Mouse (Mus musculus) cerebellum, postnatal 4 days (tissue): ENCODE results near the gene Hist1h3d.
"Not testable (repeated sequence)": the region's sequence is repeated elsewhere in the genome, so short reads cannot be mapped to it uniquely, and the experiment has no call there.

Source experiments
- DNase-seq, 2 experiments: peaks; one replicate each; pipeline ENCODE4 v3.0.0; 2022; ENCODE audit warnings: low spot score in 2 of 2, mixed read lengths in 1 of 2

The Hist1h3d gene

DNA sequence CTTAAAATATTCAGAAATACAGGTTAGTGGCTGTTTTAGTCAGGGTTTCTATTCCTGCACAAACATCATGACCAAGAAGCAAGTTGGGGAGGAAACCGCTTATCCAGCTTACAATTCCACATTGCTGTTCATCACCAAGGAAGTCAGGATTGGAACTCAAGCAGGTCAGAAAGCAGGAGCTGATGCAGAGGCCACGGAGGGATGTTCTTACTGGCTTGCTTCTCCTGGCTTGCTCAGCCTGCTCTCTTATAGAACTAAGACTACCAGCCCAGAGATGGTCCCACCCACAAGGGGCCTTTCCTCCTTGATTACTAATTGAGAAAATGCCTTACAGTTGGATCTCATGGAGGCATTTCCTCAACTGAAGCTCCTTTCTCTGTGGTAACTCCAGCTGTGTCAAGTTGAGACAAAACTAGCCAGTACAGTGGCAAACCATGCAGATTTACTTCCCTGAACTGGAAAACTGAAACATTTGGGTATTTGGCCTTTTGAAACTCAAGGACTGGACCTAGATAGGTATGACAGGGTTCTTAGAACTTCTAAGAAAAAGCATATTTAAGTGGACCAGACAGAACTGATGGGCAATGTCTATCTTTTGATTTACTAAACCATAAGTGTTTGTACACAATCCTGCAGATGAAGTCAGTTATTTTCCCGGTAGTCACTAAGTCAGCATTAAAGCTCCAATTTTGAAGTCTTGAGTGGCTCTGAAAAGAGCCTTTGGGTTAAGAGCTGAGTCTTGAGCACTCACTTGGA, 33.2 kb upstream of the Hist1h3d start:
- DNase-seq, result not testable (repeated sequence)

DNA sequence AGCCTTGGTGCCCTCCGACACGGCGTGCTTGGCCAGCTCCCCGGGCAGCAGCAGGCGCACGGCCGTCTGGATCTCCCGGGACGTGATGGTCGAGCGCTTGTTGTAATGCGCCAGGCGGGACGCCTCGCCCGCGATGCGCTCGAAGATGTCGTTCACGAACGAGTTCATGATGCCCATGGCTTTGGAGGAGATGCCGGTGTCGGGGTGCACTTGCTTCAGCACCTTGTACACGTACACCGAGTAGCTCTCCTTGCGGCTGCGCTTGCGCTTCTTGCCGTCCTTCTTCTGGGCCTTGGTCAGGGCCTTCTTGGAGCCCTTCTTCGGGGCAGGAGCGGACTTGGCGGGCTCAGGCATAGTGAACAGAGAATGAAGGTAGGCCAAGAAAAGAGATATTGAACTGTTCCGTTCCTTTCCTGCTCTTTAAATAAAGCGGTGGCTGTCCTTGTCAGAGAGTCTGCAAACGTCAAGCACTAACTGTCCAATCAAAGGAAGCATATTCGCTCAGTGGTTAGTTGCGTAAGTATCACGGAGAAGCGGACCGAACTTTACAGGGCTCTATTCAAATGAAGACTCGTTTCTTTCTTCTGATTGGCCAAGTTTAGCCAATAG, 32.5 kb upstream of the Hist1h3d start, which contains the start of gene Hist1h2bh:
Gene Hist1h2bh, minus strand, starts transcription at position 394 of the 609 bp plus-strand sequence.
- DNase-seq, result not testable (repeated sequence)

DNA sequence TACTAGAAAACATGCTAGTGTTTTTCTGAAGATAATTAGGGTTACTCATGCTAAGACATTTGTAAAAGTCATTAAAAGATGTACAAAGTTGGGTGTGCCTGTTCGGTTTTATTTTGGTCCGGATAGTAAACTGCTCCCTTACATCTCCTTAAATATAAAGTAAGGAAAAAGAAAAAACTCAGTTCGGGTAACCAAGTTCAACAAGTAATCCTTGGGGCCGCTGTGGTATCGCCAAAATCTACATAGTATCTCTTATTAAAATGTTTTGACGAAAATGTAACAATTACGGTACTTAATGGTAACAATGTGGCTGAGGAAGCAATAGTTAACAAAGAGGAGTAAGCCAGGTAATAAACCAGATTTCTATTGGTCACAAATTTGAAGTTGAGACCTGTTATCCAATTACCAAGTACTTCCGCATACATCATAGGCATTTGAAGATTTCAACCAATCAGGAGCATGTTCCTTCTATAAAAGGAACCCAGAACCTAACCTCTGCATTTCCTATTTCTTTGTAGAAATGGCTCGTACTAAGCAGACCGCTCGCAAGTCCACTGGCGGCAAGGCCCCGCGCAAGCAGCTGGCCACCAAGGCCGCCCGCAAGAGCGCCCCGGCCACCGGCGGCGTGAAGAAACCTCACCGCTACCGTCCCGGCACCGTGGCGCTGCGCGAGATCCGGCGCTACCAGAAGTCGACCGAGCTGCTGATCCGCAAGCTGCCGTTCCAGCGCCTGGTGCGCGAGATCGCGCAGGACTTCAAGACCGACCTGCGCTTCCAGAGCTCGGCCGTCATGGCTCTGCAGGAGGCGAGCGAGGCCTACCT, 31.4 kb upstream of the Hist1h3d start, which contains the start of gene Hist1h3f:
Gene Hist1h3f, plus strand, starts transcription at position 88 of the 822 bp plus-strand sequence.
- DNase-seq, result peak in 1 of 2 experiments; percentile 57

DNA sequence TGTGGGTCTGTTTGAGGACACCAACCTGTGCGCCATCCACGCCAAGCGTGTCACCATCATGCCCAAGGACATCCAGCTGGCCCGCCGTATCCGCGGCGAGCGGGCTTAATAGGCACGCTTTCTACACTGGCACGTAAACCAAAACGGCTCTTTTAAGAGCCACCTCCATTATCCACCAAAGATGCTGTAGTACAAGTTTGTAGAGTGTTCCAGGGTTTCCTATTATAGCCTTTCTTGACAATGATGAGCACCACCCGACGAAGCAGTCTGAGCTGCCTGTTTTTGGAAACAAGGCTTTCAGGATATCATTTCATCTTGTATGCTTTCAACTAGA, 30.8 kb upstream of the Hist1h3d start:
- not testable (repeated sequence) for DNase-seq

DNA sequence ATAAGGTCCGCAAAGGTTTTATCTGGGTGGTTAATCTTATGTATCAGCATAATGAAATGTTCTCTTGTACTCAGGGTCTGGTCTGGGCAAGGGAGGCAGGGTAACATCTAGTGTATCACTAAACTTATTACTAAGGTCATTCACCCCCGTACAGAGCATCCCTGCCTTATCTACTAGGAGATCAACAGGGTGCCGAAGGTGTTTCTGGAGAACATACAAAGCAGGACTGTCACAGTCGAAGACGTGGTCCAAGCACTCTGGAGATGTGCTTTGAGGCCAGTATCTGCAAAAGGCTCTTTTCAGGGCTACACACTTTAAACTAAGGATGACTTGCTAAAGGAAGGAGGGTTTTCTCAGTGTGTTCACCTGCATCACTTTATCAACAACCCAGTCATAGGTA, 28.9 kb upstream of the Hist1h3d start:
- DNase-seq, result no peak

DNA sequence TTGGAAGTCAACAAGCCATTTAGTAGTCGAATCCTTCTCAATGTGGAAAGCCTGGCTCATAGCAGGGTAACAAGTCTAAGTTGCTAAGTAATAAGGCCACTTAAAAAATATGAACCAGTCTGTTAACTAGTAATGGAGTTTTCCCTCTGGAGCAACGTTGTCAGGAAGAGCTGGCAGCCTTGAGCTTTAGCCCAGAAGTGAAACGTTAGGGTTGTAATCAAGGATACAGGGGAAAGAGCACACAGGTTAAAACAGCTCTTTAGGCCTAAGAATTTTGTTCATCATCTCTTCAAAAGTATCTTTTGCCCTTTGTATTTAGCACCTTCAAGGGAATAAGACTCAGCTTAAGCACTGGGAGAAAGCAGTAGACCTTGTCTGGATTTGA, 24.8 kb upstream of the Hist1h3d start:
- DNase-seq, result no peak

DNA sequence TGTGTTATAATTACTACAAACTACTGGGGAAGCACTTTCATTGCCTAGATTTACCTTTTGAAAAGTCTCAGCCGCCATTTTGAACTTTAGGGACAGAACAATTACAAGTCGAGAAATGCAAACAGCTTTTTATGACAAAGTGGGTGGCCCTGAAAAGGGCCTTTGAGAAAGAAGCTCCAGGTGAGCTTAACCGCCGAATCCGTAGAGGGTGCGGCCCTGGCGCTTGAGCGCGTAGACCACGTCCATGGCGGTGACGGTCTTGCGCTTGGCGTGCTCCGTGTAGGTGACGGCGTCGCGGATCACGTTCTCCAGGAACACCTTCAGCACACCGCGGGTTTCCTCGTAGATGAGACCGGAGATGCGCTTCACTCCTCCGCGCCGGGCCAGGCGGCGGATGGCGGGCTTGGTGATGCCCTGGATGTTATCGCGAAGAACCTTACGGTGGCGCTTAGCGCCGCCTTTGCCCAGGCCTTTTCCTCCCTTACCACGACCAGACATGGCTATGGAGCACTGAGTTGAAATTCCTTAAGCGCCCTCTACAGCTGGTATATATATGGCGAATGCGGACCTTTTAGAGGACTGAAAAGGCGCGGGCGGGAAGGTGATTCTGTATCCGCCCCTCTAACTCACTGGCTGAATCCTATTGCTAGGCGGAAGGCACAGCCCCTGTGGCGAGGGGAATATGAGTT, 24.3 kb upstream of the Hist1h3d start, which contains the start of gene Hist1h4f:
Gene Hist1h4f, minus strand, starts transcription at position 503 of the 689 bp plus-strand sequence.
- peak; percentile 65 to 88 for DNase-seq

DNA sequence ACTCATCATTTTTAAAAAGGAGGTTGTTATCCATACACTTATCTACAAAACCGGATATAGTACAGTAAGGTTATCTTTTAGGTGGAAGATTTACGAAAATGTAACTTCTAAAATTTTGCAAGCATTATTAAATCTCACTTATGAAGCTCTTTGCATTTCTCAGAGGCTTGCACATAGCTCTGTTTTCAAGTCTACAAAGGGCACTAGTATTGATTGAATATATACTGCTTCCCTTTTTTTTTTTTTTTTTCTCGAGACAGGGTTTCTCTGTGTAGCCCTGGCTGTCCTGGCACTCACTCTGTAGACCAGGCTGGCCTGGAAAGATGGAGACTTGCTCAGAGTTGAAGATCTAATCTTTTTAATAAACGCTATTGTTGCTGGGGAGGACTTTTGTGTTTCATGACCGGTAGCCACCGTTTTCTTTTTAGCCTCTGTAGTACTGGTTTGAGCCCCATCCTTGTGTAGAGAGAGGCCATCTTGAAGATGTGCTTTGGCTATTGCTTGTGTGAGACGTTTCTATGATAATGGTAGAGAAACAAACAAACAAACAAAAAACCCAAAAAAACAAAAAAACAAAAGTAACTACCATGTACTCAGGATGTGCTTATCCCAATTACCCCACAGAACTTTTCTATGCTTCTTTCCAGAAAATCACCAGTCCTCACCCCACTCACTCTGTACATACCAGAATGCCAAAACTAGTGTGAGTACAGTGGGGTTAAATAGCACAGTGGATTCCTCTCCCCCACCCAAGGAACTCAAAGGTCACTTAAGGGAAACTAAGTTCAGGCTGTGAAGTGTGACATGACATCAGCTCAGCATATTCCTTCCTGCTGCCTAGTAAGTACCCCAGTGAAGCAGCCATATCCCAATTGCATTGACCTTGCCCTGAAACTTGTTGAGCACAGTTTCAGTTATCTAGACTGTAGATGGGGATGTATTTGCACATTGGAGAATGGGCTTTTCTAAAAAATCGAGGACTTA, 23.3 kb upstream of the Hist1h3d start:
- DNase-seq, result no peak

DNA sequence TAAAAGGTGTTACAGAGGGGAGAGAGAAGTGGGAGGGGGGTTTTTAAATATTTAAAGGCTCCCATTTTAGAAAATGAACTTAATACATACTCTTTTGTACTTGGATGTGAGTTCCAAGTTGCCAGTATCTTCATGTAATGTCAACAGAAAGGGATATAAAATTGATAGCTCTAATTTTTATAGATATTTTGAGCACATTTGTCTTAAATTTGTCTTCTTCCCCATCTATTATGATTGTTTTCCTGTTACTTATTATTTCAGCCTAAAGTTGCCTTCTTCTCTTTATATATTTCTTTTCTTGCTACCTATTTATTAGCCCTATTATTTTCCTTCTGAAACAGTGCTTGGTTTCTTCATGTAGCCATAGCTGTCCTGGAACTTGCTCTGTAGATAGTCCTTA, 22.6 kb upstream of the Hist1h3d start, which contains the start of gene Hist1h1d:
Gene Hist1h1d, plus strand, starts transcription at position 301 of the 400 bp plus-strand sequence.
- no peak for DNase-seq

DNA sequence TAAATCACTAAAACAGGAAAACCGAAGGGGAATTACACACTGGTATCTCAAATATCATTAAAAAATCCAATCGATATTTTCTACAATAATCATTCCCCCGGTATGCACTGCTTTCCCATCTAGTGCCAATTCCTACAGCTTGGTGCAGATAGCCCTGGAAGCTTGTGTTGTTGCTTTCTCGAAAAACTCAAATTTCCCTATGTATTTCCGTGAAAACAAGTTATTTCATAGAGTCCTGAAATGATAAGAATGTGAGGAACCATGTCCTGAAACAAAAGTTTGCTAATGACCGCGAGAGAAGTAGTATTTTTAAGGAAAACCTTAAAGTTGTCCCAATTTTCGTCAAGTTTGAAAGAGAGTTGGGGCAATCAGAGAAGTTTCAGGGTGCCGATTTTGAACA, 21.2 kb upstream of the Hist1h3d start:
- no peak for DNase-seq

DNA sequence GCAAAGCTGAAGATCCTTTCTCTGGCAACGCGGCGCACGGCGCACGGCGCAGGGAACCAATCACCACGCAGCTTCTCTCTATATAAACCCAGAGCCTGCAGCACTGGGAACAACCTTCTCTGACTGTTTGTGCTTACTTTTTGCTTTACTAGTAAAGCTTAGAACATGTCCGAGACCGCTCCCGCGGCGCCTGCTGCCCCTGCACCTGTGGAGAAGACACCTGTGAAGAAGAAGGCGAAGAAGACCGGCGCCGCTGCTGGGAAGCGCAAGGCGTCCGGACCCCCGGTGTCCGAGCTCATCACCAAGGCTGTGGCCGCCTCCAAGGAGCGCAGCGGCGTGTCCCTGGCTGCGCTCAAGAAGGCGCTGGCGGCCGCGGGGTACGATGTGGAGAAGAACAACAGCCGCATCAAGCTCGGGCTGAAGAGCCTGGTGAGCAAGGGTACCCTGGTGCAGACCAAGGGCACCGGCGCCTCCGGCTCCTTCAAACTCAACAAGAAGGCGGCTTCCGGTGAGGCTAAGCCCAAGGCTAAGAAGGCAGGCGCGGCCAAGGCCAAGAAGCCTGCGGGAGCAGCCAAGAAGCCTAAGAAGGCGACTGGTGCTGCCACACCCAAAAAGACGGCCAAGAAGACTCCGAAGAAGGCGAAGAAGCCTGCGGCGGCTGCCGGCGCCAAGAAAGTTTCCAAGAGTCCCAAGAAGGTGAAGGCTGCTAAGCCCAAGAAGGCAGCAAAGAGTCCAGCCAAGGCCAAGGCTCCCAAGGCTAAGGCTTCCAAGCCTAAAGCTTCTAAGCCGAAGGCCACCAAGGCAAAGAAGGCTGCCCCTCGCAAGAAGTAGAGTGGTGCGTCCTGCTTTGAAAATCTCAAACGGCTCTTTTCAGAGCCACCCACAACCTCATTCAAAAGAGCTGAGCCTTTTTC, 20.4 kb upstream of the Hist1h3d start:
- DNase-seq, result peak; percentile 35 to 69

DNA sequence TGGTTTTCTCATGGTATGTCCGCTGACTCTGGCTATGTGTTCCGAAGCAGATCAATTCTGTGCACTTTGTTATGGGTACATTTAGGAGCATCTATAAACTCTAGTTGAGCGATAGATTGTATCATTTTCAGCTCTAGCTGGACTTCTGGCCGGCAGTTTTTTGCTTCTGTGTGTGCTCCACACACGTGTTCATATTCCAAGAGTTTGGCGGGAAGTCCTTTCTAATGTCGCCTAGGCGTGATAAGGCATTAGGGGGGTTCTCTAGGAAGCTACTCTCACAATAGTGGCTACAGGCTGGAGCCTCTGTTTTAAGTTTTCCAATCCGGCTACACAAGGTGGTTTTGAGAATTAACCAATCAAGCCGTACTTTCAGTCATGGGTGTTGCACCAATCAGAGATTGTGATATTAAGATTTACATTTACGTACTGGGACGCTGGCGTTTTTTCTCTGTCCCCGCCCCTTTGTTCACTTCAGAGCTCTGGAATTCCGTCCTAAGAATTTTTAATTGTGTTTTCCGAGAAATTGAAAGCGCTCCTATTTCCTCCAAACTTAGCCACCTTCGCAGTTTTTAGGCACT, 19.6 kb upstream of the Hist1h3d start:
- peak; percentile 21 to 41 for DNase-seq

DNA sequence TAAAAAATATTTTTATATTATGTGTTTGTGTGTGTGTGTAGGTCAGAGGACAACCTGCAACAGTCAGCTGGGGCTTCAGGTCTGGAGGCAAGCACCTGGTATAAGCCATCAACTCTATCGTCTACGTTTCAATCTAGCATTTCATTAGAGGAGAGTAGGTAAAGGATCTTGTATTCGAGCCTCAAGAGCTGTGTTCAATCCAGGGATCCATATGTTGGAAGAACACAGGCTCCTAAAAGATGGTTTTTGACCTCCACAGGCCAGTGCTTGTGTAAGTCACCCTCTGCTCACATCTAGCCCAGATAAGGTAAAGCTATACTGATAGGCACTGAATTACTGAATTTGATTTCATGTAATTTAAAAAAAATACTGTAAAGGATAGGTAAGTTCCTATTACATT, 18.7 kb upstream of the Hist1h3d start:
- DNase-seq, result no peak

DNA sequence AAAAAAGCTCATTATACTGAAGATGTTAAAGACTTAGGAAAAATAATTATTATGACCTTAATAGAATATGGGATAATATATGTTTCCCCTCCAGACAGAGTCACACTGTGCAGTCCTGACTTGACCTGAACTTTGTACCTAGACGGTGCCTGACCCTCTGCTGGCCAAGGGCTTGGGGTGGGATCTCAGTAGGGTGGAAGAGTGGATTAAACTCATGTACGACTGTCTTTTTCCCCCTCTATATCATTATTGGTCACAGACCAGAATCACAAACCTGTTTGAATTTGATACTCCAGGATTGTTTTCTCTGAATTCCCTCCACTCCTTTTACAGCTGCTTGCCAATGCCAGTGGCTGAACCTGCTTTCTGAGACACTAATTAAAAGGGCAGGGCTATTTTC, 14.9 kb upstream of the Hist1h3d start:
- DNase-seq, result not testable (repeated sequence)

DNA sequence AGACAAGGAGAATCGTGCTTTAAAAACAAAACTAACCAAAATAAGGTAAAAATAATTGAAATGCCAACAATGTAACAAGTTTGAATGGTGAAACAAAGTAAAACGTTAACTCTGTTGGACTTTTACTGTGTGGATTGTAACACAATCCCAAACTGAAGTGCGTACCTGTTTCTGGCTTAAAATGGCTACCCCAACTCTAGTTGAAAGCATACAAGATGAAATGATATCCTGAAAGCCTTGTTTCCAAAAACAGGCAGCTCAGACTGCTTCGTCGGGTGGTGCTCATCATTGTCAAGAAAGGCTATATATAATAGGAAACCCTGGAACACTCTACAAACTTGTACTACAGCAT, 14.1 kb upstream of the Hist1h3d start:
- DNase-seq, result not testable (repeated sequence)

DNA sequence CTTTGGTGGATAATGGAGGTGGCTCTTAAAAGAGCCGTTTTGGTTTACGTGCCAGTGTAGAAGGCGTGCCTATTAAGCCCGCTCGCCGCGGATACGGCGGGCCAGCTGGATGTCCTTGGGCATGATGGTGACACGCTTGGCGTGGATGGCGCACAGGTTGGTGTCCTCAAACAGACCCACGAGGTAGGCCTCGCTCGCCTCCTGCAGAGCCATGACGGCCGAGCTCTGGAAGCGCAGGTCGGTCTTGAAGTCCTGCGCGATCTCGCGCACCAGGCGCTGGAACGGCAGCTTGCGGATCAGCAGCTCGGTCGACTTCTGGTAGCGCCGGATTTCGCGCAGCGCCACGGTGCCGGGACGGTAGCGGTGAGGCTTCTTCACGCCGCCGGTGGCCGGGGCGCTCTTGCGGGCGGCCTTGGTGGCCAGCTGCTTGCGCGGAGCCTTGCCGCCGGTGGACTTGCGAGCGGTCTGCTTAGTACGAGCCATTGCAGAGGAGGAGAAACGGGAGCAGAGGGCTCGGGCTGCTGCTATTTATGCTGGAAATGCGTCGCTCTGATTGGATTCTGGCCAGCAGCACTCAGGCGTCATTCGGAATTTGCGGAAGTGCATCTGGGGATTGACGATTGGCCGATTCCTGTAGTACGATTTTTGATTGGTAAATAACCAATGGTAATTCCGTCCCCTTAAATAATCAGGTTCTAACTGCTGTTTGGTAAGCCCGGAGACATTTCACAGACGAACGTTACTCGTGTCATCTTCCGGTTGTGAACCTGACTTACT, 13.5 kb upstream of the Hist1h3d start, which contains the start of gene Hist1h3e:
Gene Hist1h3e, minus strand, starts transcription at position 487 of the 777 bp plus-strand sequence.
- peak; percentile 83 to 94 for DNase-seq

DNA sequence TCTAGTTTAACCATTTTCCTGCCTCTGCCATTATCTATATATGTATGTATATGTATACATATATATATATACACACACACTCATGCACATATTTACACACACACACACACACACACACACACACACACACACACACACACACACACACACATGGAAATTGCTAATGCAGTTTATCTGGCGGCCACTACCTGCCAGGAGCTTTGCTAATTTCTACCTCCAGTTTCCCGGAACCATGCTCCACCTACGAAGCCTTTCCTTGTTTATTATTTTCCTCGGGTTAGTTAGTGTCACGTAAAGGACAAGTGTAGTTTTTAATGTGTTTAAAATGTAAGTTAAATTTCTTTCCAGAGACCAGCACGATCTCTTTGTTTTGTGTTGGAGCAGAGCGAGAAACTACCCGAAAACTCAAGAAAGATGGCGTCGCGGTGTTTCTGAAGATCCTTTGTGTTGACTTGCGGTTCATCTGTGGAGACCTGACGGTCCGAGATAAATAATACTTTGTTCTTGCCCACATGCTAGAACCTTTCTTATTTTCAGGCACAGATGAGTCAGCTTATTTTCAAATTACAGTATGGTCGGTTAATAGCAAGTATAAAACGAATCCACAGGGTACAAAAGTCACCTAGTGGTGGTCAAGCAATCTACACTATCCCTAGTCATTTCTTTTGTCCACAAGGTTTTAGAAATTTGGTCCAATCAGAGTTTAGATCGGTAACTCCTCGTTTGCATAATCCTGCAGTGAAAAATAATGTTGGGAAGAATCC, 12.7 kb upstream of the Hist1h3d start:
- DNase-seq, result no peak
